Mouse (Mus musculus): ENCODE measurements at regions not wholly inside any gene's neighbourhood (a gene's known extent, or its start where the extent isn't known, plus 50 kb on each side); places are given as distances from the start of the nearest gene placed in this dataset.

GRCm38 (mm10) chr3:104295856-104296255, 75.7 kb upstream of the Magi3 start:
- DNase-seq (ENCODE audit: low spot score in 2 of 2), result no peak

- DNase-seq (ENCODE audit: low spot score in 2 of 2), result no peak
Measured at GRCm38 (mm10) chr3:104295015-104295719, 75.0 kb upstream of the Magi3 start.

GRCm38 (mm10) chr3:104293869-104294268, 73.7 kb upstream of the Magi3 start:
- DNase-seq (ENCODE audit: low spot score in 2 of 2), result no peak

GRCm38 (mm10) chr3:104288970-104289680, 69.0 kb upstream of the Magi3 start:
- DNase-seq (ENCODE audit: low spot score in 2 of 2), result no peak

GRCm38 (mm10) chr3:104287900-104288299, 67.7 kb upstream of the Magi3 start:
- DNase-seq (ENCODE audit: low spot score in 2 of 2), result no peak

GRCm38 (mm10) chr3:104284961-104285360, 64.8 kb upstream of the Magi3 start:
- no peak for DNase-seq (ENCODE audit: low spot score in 2 of 2)

- DNase-seq (ENCODE audit: low spot score in 2 of 2), result no peak
Measured at GRCm38 (mm10) chr3:104283855-104284254, 63.7 kb upstream of the Magi3 start.

GRCm38 (mm10) chr3:104279505-104279904, 59.3 kb upstream of the Magi3 start:
- no peak for DNase-seq (ENCODE audit: low spot score in 2 of 2)

GRCm38 (mm10) chr3:104274718-104275302, 54.6 kb upstream of the Magi3 start:
- DNase-seq (ENCODE audit: low spot score in 2 of 2), result no peak

- no peak for DNase-seq (ENCODE audit: low spot score in 2 of 2)
Measured at GRCm38 (mm10) chr3:104274084-104274483, 53.9 kb upstream of the Magi3 start.
